In the genomic region with DNA sequence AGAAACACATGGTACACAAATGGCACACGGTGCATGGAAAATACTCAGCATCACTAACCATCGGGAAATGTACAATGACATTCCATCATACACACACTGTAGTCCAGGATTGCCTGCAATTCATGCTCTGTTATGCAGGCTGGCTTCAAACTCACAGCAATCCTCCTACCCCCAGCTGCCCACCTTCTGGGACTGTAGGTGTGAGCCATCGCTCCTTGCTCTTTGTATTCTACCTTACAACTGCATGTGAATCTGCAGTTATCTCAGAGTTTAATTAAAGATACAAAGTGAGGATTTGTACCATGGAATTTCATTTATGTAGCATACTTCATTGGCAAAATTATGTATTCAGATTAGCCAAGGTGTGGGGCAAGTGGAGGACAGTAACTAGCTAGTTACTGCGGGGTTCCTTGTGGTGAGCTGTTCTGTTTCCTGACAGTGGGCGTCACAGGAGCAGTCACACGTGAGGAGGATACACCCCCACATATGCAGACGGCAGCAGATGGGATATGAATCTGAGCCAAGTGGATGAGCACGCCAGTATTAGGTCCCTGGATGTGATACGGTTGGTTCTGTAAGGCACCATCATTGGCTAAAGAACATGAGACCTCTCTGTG, we compare ENCODE assay signal across 18 mouse cellular contexts. TPM values are rescaled to one million over a fixed set of nuclear protein-coding genes. Genes with fewer than 3 reads are reported as not detected.
A peak's percentile ranks its signal among the peaks of the same experiment; 100 is the strongest.
DNase-seq lines count a peak whose midpoint lies in the region; ATAC-seq lines count a peak whose summit lies in the region.
"Had no signal": no experiment of that assay in that cellular context is flagged by ENCODE, and none has a peak within 500 bp of the region (broad histone marks: within the 10 kb centered on the region; RNA-seq: fewer than 3 reads in every experiment).

No protein-coding gene starts in this region.

- no peaks in the 10 kb centered on the region for H3K27me3 ChIP-seq in hindbrain, embryonic 16.5 days (replicated peaks; ENCODE audit: control insufficient read depth, insufficient read depth, low read length)
- no peaks in the 10 kb centered on the region for H3K27me3 ChIP-seq in hindbrain, embryonic 13.5 days
- no peaks in the 10 kb centered on the region for H3K27me3 ChIP-seq in forebrain, embryonic 16.5 days (replicated peaks; ENCODE audit: control insufficient read depth, insufficient read depth, low read length)
- H3K27me3 ChIP-seq in heart, embryonic 11.5 days (ENCODE audit: control insufficient read depth, insufficient read depth, low read length), result no peaks in the 10 kb centered on the region
- H3K27me3 ChIP-seq: embryonic facial prominence, embryonic 12.5 days; hindbrain, embryonic 15.5 days; liver, embryonic 12.5 days; midbrain, embryonic 12.5 days; neural tube, embryonic 12.5 days had no signal

- intact Hi-C loops in left cerebral cortex, postnatal 4 days (cut with DNase I), result no loop called here

- no peaks in the 10 kb centered on the region for H3K36me3 ChIP-seq in hindbrain, embryonic 16.5 days (ENCODE audit: control insufficient read depth, insufficient read depth, low read length)
- no peaks in the 10 kb centered on the region for H3K36me3 ChIP-seq in hindbrain, embryonic 13.5 days
- no peaks in the 10 kb centered on the region for H3K36me3 ChIP-seq in forebrain, embryonic 16.5 days (ENCODE audit: control insufficient read depth, insufficient read depth)
- no peaks in the 10 kb centered on the region for H3K36me3 ChIP-seq in heart, embryonic 11.5 days (ENCODE audit: control insufficient read depth, insufficient read depth, low read length)
- H3K36me3 ChIP-seq: embryonic facial prominence, embryonic 12.5 days; hindbrain, embryonic 15.5 days; liver, embryonic 12.5 days; midbrain, embryonic 12.5 days; neural tube, embryonic 12.5 days had no signal

- 73% methylated on average over 9 of the region's 9 CpGs for WGBS in hindbrain, embryonic 16.5 days
- 85% methylated on average over 9 of the region's 9 CpGs for WGBS in hindbrain, embryonic 13.5 days
- 67% methylated on average over 9 of the region's 9 CpGs for WGBS in forebrain, embryonic 16.5 days
- 78% methylated on average over 9 of the region's 9 CpGs for WGBS in heart, embryonic 11.5 days (ENCODE audit: insufficient replicate concordance)

- H3K9me3 ChIP-seq in hindbrain, embryonic 16.5 days (ENCODE audit: control insufficient read depth, low read length), result 0 out of 2 replicates have a peak, but pooled peaks cover under 1% of the 10 kb centered on the region
- H3K9me3 ChIP-seq in hindbrain, embryonic 13.5 days, result no peaks in the 10 kb centered on the region
- H3K9me3 ChIP-seq in forebrain, embryonic 16.5 days (ENCODE audit: control insufficient read depth, low read length), result no peaks in the 10 kb centered on the region
- no peaks in the 10 kb centered on the region; the same call in 1 of the 2 replicates for H3K9me3 ChIP-seq in heart, embryonic 11.5 days (replicated peaks; ENCODE audit: control insufficient read depth, low read length)
- H3K9me3 ChIP-seq: embryonic facial prominence, embryonic 12.5 days; hindbrain, embryonic 15.5 days; liver, embryonic 12.5 days; midbrain, embryonic 12.5 days; neural tube, embryonic 12.5 days had no signal

- H3K4me1 ChIP-seq in hindbrain, embryonic 16.5 days (ENCODE audit: control insufficient read depth, insufficient read depth, low read depth, low read length), result 0 out of 2 replicates have a peak, but pooled peaks cover 3% of the 10 kb centered on the region
- peaks cover 7% of the 10 kb centered on the region; the same call in 1 of the 2 replicates for H3K4me1 ChIP-seq in hindbrain, embryonic 13.5 days (replicated peaks)
- H3K4me1 ChIP-seq in forebrain, embryonic 16.5 days (replicated peaks; ENCODE audit: control insufficient read depth, insufficient read depth, low read length), result peaks cover 3% of the 10 kb centered on the region; the same call in 1 of the 2 replicates
- no peaks in the 10 kb centered on the region for H3K4me1 ChIP-seq in heart, embryonic 11.5 days (ENCODE audit: control insufficient read depth, insufficient read depth, low read length)
- H3K4me1 ChIP-seq: hindbrain, embryonic 15.5 days; midbrain, embryonic 12.5 days; neural tube, embryonic 12.5 days had no signal

- peak; percentile 37; the same call in 1 of the 2 replicates for ATAC-seq in hindbrain, embryonic 16.5 days
- ATAC-seq in hindbrain, embryonic 13.5 days (ENCODE audit: low FRiP score), result no peak
- ATAC-seq in forebrain, embryonic 16.5 days, result peak; percentile 58
- no peak for ATAC-seq in megakaryocyte, adult 5-6 weeks (ENCODE audit: poor library complexity, severe bottlenecking)
- no peak for ATAC-seq in heart, embryonic 11.5 days (replicated peaks; ENCODE audit: insufficient number of reproducible peaks, low FRiP score, low TSS enrichment)
- ATAC-seq: liver, embryonic 12.5 days; lung, postnatal 0 days had no signal

- peak; percentile 62 to 64 for DNase-seq in layer of hippocampus, adult 8-10 months (ENCODE audit: low spot score in 2 of 2)
- peak; percentile 57 for DNase-seq in left cerebral cortex, postnatal 4 days
- no peak for DNase-seq in T-cell, adult 2 months (ENCODE audit: low spot score)

- H3K4me2 ChIP-seq in hindbrain, embryonic 16.5 days (ENCODE audit: low read length), result no peak overlapping the region
- H3K4me2 ChIP-seq in hindbrain, embryonic 13.5 days, result no peak overlapping the region
- H3K4me2 ChIP-seq in forebrain, embryonic 16.5 days (ENCODE audit: low read length), result no peak overlapping the region
- no peak overlapping the region for H3K4me2 ChIP-seq in heart, embryonic 11.5 days
- H3K4me2 ChIP-seq: embryonic facial prominence, embryonic 12.5 days; hindbrain, embryonic 15.5 days; liver, embryonic 12.5 days; midbrain, embryonic 12.5 days; neural tube, embryonic 12.5 days had no signal

- no peak overlapping the region for H3K9ac ChIP-seq in hindbrain, embryonic 16.5 days (ENCODE audit: low read depth, low read length)
- no peak overlapping the region for H3K9ac ChIP-seq in hindbrain, embryonic 13.5 days
- H3K9ac ChIP-seq in forebrain, embryonic 16.5 days (replicated peaks; ENCODE audit: low read depth, low read length), result no peak overlapping the region
- no peak overlapping the region for H3K9ac ChIP-seq in heart, embryonic 11.5 days (ENCODE audit: low read depth, low read length)
- H3K9ac ChIP-seq: embryonic facial prominence, embryonic 12.5 days; hindbrain, embryonic 15.5 days; liver, embryonic 12.5 days; midbrain, embryonic 12.5 days; neural tube, embryonic 12.5 days had no signal

- H3K27ac ChIP-seq in hindbrain, embryonic 16.5 days (ENCODE audit: low read depth, low read length), result no peak overlapping the region
- H3K27ac ChIP-seq in hindbrain, embryonic 13.5 days, result no peak overlapping the region
- H3K27ac ChIP-seq in forebrain, embryonic 16.5 days (ENCODE audit: low read length), result no peak overlapping the region
- no peak overlapping the region for H3K27ac ChIP-seq in heart, embryonic 11.5 days (ENCODE audit: low read depth, low read length)
- H3K27ac ChIP-seq: embryonic facial prominence, embryonic 12.5 days; hindbrain, embryonic 15.5 days; liver, embryonic 12.5 days; midbrain, embryonic 12.5 days; neural tube, embryonic 12.5 days had no signal

- no peak overlapping the region for H3K4me3 ChIP-seq in hindbrain, embryonic 16.5 days (ENCODE audit: low read length)
- H3K4me3 ChIP-seq in hindbrain, embryonic 13.5 days, result no peak overlapping the region
- H3K4me3 ChIP-seq in forebrain, embryonic 16.5 days (replicated peaks; ENCODE audit: low read length), result no peak overlapping the region
- H3K4me3 ChIP-seq in heart, embryonic 11.5 days (ENCODE audit: low read depth, low read length), result no peak overlapping the region
- H3K4me3 ChIP-seq: embryonic facial prominence, embryonic 12.5 days; hindbrain, embryonic 15.5 days; liver, embryonic 12.5 days; midbrain, embryonic 12.5 days; neural tube, embryonic 12.5 days had no signal

RNA-seq across cellular contexts. Expression of a gene that starts 41.3 kb away (rescaled TPM):
- not detected in 2 replicates for polyA plus RNA-seq in hindbrain, embryonic 16.5 days (2015; fragmentation: Nextera tagmentation; extraction: Ambion mirVana)
- polyA plus RNA-seq in hindbrain, embryonic 13.5 days (2015; fragmentation: Nextera tagmentation; extraction: Ambion mirVana), result not detected in 2 replicates
- polyA plus RNA-seq in forebrain, embryonic 16.5 days (2015; fragmentation: Nextera tagmentation; extraction: Ambion mirVana), result not detected in 2 replicates
- not detected for total RNA-seq in layer of hippocampus, adult 8-10 months (2022)
- total RNA-seq in left cerebral cortex, postnatal 4 days (2021), result not detected
- not detected in 2 replicates for total RNA-seq in megakaryocyte, adult 5-6 weeks (2015)
- not detected in 2 replicates for total RNA-seq in megakaryocyte, adult 5-6 weeks (2017)
- polyA plus RNA-seq in heart, embryonic 11.5 days (2014; fragmentation: Nextera tagmentation; extraction: Ambion mirVana), result not detected in 2 replicates
- total RNA-seq: layer of hippocampus, postnatal 25 days had no signal
- polyA plus RNA-seq: cerebellum, adult 2 months; embryonic facial prominence, embryonic 12.5 days; heart, embryonic 14.5 days; hindbrain, embryonic 15.5 days; kidney, embryonic 14.5 days; liver, embryonic 12.5 days; lung, postnatal 0 days; midbrain, embryonic 12.5 days; neural tube, embryonic 12.5 days had no signal

Comparison
In these comparisons a context has a peak if more than half of its experiments do, and no peak if none do; other contexts are left out.
1. ATAC-seq: peak in hindbrain, embryonic 16.5 days (single experiment) and forebrain, embryonic 16.5 days (single experiment); none in hindbrain, embryonic 13.5 days (single experiment), megakaryocyte, adult 5-6 weeks (single experiment) and heart, embryonic 11.5 days (single experiment).